Mouse (Mus musculus) embryonic fibroblast, embryonic 13.5 days (primary cell): ENCODE data around the gene Rangap1.

Source experiments
- CTCF ChIP-seq: IDR thresholded peaks from 2 replicates; pipeline ENCODE4 v1.5.1; 2011; ENCODE audit warnings: mild to moderate bottlenecking, control low read depth, low read length, moderate library complexity, borderline replicate concordance; ENCODE audit not compliant: insufficient read depth
- POLR2A ChIP-seq: IDR thresholded peaks from 2 replicates; pipeline ENCODE4 v1.6.1; 2011; ENCODE audit warnings: low read depth, mild to moderate bottlenecking, control low read depth, low read length, moderate library complexity

DNA sequence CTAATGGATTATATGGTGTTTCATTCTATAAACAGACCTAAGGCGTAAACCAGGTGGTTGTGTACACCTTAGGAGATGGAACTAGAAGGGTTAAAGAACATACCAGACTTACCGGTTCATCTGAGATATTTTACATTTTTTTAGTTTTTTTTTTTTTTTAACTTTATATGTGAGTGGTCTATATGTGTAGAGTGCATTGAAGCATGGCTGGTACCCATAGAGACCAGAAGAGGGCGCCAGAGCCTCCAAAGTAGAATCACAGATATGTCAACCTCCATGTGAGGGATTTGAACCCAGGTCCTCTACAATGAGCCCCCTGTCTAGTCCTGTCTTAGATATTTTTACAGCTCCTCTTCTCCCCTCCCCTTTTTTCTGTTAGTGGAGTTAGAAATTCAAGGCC, 47.5 kb downstream of the Rangap1 start:
- TF ChIP-seq POLR2A (no peak), CTCF (no peak)
